Mouse (Mus musculus): Measurements from ENCODE around the gene Pitpnm2.
A peak's percentile ranks its signal among the peaks of the same experiment; 100 is the strongest.

Gene Pitpnm2

DNA sequence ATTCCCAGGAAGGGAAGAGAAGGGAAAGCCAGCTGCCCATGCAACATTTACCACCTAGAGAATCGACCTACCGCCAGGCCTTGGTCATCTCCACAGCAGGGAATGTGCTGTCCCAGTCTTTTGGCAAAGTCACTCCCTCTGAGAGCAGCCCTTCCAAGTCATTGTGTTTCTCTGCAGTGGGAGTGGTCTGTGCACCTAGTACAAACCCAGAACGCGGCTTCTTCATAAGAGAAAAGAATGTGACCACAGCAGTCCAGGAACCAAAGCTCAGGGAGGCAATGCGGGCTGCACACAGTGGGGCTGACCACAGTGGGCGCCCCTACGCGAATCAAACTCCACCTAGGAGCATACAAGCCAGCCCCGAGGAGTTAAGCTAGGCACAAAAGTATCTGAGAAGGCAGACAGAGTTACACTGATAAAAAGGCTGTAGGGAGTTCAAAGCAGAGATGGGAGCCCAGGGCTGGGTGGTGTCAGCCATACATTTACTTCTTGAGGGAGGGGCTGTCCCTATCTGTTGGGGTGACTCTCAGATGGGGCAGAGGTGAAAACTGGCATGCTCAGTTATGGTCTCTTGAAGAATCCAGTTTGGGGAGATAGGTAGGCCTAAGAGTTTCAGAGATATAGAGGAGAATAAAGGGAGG, 1.5 kb downstream of the Pitpnm2 start:
- DNase-seq (ENCODE audit: low spot score), result no peak

DNA sequence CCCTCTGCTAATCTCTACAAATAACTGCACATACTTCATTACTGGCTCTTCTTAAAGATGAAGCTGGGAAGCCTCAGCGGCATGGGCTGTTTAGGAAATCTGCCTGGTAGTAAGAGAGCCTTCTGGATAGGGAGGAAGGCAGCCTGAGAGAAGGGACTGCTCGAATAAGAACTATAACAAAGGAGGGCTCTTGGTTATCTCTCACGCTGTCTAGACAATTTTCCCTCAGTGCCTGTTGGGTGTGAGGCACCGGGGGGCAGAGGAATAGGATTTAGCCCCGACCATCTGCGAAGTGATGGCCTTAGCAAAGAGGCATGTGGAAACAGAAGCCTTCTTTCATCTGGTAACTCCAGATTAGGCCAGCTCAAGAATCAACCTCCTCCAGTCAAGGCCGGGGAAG, 2.3 kb downstream of the Pitpnm2 start:
- DNase-seq (ENCODE audit: low spot score), result no peak

DNA sequence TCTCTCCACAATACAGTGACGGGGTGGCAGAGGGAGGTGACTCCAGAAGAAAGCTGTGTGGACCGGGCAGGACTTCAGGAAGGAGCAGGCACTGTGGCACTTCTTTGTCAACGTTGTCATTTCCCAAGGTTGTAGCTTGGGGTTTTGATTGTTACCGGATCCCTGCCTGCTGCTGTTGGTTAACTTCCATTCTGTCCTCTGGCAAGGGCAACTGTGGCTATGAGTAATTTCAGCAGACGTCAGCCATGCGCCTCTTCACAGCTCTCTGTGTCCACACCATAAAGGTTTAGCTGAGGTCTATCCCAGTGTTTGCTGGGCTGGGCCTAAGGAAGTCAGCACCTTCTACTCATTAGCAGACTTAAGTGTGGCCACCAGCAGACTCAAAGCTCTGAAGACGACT, 4.7 kb downstream of the Pitpnm2 start:
- no peak for DNase-seq (ENCODE audit: low spot score)

DNA sequence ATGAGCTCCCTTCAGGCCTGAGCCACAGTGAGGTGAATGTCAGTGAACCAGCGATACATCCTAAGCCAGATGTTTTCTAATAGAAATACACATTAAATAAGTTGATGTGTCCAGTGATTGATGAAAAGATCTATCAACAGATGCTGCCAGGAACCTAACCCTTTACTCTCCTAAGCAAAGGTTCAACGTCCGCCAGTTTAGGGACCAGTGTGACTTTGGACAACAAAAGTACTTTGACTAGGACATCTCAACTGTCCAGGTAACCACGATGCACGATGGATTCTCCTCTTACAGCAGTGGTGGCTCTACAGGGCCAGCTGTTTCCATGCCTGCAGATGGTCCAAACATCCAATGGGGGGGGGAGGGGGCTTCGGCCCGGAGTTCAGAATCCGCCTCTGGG, 5.1 kb downstream of the Pitpnm2 start:
- no peak for DNase-seq (ENCODE audit: low spot score)

DNA sequence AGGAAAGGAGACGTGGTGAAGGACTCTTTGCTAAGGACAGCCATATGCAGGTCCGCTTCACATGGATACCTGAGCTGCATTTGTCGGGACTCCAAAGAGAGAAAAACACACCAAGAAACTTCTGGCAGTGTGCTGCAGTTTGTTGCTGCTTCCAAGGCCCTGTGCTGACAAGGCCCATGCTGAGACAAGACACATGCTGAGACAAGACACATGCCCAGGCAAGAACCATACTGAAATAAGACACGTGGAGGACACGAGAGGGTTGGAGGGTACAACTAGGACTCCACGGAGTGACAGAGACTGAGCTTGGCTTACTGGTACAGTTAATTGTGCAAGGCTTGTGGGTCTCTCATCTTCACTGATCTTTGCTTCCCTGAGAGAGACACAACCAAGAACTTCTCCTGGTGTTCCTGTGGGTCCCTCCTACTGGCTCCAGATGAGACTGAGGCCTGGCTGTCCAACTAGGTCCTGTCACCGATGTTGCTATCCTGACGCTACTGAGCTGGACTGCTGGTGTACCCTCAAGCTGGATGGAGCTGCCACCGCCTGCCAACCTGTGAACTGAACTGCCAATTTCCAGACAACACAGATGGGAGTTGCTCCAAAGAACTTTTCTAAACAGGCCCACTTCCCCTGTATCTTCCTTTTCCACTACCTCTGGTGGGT, 6.2 kb downstream of the Pitpnm2 start:
- no peak for DNase-seq (ENCODE audit: low spot score)

DNA sequence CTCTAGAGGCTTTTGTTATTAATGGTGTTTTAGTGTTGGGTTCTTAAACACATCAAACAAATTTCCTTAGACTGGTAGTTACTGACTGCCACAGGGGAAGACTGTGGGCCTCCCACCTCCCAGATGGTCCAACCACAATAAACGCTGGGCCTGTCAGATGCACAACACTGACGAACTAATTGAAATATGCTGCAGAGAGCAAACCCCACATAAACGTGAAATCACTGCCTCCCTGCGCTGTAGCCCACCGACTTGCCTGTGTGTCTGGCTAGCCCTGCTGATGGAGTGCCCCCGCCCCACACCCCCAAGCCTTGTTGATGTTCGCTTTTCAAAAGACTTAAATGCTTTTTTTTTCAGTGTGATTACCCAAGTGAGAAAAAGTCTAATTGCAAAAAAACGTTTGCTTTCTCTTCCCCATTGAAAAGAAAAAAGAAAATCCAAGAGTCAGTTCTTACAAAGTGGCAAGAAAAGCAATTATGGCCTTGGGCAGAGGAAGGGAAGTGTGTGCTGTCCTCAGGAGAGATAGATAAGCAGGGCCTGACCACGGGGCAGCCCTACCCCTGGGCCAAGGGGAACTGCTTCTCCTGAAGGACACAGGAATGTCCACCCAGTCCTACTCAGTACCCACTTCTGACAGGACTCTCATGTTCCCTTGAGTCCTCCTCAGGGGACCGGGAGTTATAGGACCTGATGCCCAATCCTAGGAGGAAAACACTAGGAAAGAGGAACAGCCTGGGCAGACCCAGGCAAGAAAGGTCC, 7.7 kb downstream of the Pitpnm2 start:
- no peak for DNase-seq (ENCODE audit: low spot score)

DNA sequence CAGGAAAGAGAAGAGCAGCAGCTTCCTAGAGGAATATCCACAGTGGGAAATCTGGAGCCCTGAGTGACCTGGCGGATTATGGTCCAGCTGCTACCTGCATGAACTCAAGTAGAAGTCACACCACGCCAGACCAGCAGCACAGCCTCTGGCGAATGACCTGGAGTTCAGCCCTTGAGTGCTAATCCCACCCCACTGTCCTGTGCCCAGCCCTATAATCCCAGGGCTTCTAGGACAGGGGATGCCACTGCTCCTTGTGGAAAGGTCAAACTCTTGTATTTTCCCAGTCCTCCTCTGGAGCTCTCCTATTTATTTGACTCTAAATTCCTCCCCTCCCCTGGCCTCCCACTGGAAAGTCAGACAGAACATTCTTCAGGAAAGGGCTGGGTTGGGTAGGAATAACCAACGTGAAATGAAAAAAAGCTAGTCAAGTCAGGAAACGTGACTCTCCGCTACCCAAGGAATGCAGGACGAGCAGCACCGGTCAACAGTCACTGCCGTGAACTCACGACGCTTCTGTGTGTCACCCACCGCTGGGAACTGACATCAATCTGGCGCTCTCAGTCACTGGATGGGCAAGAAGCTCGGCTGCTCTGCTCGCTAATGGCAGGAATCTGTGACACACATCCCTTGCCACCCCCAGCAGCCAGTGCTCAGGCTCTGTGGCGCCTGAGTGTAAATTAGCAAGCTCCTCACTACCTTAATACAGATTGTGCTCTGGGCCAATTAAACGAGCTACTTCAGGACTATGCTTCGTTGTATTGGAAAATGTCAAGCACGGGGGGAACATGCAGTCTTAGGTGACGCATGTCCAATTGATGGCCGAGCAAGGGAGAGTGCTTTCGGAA, 8.5 kb downstream of the Pitpnm2 start:
- no peak for DNase-seq (ENCODE audit: low spot score)

DNA sequence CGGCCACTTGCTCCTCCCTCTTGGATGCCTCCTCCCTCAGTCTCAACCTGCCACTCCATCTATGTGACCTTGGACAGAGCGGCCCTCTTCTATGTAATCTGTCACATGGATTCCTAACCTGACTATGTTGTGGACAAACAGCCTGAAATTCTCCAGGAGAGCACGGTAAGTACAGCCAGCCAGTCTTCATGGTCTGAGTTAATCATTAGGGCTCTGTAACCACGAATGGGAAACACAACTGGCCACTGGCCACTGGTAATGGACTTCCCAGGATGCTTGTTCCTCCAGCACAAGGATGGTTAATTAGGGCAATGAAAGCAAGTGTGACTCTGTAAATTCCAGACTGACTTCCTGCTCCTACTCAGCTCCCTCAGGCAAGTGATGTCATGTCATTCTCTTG, 13.4 kb downstream of the Pitpnm2 start:
- no peak for DNase-seq (ENCODE audit: low spot score)

DNA sequence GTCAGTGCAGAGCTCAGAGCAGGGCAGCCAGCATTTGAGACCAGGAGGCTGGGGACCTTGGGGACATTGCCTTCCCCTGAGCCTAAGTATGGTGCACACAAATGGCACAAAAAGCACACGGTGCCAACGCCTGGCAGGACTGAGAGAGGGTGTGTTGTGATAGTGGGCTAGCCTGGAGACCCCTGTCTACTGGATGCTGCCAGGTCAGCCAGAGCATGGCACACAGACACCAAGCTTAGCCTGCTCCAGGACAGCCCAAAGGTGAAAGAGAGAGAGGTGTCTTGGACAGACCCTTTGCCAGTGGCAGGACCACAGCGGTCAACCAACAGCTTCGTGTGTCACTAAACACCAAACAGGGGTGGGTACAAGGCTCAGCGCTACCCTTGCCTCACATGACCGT, 14.8 kb downstream of the Pitpnm2 start:
- no peak for DNase-seq (ENCODE audit: low spot score)

DNA sequence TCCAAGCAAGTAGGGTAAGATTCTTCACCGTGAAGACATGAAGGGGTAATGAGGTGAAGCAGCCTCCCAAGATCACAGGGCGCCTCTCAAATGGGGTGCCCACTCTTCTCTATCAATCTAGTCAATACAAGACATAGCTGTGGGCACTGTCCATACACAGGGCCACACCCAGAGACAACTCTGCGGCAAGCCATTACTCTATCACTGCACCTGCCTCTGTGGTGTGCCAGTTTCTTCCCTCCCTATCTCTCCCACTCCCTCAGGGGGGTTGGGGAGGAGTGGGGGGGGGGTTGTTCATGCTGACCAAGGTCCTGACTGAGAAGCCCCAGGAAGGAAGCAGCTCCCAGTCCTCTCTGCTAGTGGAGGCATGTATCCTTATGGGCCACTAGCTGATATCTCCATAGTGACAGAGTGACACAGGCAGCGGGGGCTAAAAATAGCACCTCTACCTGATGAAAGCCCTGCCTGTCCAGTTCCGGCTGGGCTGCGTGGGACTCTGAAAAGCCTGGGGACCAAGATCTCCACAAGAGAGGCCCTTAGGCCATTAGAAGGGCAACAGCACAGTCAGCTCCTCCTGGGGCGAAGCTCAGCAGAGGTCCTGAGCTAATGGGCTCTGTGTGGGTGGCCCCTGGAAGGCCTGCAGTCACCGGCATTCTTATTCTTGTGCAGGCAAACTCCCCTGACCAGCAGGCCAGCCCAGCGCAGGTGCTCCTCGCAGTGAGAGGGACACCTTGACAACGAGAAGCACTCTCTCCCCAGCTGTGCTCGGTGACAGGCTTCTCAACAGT, 15.5 kb downstream of the Pitpnm2 start:
- no peak for DNase-seq (ENCODE audit: low spot score)

DNA sequence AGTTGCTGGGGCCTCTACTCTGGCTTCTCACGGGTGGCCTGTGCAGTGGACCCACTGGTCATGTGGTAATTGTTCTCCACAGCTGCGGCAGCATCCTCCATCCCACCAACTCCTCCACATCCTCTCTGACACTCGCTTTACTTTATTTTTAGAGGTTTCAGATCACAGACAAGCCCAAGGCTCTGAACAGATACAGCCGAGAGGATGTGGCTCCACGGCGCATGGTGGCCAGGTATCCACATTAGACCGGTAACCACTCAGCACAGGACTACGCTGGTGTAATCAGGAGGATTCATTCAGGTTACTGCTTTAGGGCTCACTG, 16.5 kb downstream of the Pitpnm2 start:
- peak; percentile 65 for DNase-seq (ENCODE audit: low spot score)

DNA sequence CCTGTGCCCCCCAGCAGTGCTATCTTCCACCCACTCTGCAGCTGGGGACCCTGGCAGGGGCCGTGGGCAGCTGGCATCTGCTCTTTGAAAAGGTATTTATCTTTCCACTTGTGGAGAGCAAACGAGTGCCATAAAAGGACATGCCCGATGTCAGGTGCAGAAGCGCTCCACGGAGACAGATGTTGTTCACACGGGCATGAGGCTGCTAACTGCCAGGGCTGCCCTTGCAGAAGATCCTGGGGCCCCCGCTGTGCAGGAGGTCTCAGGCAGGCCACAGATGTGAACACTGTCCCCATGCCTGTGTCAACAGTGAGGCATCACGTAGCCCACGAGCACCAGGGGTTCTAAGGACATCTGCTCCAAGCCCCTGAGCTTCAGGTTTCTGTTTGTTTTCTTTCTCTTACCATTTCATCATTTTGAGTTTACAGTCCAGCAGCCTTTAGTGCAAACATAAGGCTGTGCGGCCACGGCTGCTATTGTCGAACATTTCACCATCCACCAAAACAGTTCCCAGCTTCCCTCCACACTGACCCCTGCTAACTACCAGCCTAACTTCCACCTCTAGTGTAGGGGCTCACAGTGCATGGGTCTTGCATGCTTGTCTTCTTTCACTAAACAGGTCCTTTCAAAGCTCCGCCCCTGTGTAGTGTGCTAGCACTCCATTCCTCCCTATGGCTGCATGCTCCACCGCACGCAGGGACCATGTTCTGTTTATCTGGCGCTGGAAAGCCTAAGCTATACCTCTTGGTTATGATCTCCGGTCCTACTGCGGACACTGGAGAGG, 17.0 kb downstream of the Pitpnm2 start:
- DNase-seq (ENCODE audit: low spot score), result peak; percentile 51

DNA sequence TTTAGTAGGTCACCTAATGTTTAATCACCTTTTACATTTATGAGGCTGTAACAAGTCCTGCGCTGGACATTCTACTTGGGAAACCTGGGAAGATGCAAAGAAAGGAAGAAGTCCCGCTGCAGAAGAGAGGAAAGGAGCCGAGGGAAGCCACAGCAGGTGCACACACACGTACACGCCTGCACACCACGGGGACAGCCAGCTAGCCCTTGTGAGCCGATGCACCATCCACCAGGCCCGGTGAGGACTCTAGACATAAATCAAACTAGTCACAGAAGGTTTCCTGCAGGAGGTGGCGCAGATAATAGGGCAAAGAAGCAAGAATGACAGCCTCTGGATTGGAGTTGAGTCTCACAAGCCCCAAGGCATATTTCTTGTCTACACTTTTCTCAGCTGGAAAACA, 19.1 kb downstream of the Pitpnm2 start:
- DNase-seq (ENCODE audit: low spot score), result no peak

DNA sequence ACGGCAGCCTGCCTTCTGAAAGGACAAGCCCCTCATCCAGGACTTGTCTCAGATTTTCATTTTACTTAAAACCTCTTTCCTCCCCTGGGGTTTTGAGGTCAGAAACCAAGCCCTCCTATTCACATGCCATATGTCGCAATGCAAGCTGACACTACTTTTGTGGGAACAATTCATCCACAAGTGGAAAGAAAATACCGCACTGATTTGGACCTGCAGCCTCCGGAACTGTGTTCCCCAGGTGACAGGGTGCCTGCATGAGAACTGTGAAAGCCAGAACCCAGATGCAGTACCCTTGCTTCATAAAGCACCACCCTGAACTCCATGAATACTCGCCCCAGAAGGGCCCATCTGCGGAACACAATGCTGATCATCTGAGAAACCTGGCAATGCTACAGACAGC, 22.4 kb downstream of the Pitpnm2 start:
- DNase-seq (ENCODE audit: low spot score), result no peak

DNA sequence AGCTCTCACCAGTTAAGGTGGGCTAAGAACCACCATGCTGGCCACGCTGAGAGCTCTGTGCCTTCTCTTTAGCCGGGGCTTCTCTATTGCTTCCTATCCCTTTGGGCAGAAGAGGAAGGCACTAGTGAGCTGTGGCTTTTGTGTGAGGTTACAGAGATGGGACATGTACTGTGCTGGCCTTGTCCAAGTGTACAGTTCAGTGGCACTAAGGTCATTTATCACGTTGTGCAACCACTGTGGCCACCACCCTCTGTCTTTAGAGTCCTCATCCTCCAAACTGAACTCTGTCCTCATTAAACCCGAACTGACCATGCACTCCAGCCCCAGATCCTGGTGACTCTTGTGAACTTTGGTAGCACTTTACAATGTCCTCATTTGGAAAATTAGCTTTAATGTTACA, 23.1 kb downstream of the Pitpnm2 start:
- no peak for DNase-seq (ENCODE audit: low spot score)

DNA sequence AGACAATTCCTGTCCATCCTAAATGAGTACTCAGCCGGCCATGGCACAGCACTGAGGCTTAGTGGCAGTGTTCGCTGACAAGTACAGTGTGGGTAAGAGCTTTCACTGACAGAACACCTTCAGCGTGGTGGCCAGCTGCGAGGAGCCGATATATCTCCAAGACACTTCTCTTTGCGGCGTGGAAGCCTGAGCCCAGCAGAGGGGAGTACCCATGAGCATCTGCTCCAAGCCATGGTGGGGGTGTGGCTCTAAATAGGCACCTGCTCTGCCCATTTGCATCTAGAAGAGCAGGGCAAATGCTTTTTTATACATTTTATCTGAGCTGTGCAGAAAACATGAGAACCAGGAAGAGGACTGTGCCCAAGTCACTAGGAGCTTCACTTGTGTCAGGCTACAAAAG, 23.7 kb downstream of the Pitpnm2 start:
- no peak for DNase-seq (ENCODE audit: low spot score)

DNA sequence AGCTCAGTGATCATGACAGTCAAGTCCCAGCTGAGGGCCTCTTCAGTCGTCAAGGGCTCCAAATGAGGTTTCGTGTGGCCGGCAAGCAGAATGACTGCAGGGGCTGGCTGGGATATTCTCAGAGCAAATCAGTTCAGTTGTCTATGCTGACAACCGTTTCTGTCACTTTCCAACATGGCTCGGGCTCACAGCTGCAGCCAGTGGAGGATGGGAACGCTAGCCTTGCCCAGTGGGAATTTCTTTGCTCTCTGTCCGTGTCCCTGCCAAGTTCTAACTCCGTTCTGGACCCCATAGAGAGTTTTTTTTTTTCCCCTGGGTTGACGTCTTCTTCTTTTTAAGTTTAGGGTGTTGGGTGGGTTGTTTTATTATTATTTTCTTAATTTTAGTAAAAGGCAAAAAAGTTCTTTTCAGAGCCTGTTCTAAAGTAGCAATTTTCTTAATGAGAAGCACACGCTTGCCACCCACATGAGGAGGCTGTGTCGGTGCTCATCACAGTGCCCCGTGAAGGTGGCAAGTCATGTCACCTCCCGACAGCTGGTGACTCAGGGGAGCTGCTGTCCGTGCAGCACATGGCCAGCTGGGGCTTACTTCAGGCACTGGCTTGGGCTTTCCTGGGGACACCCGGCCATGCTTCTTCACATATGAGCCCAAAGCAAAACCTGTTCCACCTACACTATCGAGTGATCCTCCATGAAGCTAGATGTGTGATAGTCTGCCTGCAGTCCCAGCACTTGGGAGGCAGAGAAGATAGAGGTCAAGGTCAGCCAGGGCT, 25.1 kb downstream of the Pitpnm2 start:
- no peak for DNase-seq (ENCODE audit: low spot score)

DNA sequence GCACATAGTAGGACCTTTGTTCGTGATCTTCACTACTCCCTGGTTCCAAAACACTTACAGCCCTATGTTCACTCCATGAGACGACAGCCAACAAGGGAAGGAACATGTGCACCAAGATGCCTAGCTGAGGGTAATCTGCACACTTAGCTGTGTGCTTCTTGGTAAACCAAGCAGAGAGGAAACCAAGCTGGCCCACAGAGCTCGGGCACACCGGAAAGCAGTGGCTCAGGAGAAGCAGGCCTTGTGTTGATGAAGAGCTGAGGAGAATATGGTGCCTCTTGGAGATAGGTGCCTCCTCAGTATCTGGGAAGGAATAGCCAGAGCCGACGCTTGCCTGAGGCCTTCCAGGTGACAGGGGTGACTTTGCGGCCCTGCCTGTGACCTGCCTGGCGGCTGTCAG, 26.0 kb downstream of the Pitpnm2 start:
- no peak for DNase-seq (ENCODE audit: low spot score)

DNA sequence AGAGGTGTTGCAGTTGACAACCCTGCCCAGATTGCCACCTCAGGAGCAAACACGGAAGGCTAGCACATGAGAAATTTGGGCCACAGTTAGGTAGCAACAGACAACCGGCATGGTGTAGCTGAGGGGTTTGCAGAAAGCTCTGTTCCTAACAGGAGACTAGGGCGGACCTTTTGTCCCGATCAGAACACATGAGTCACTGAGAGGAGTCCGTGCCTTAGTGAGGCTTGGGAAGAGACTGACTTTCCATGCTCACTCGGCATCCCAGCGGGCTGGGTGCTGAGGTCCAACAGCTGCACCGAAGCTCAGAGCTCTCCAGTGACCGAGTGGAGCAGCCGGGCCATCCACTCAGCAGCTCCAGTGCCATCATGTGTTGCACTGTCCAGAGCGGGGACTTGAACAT, 26.9 kb downstream of the Pitpnm2 start:
- no peak for DNase-seq (ENCODE audit: low spot score)

DNA sequence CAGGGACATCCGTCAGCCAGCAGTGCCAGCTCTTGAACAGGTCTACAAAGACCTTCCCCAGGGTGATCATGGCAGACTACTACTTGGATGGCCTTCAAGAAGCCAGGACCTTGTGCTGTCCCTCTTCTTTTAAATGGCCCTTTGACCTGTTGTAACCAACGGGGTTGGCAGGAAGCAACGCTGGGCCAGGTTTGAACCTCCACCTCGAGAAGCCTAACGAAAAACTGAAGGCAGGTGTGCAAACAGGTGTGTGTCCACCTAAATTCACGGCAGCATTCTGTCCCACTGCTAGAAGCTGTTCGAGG, 27.9 kb downstream of the Pitpnm2 start:
- no peak for DNase-seq (ENCODE audit: low spot score)
